Mouse (Mus musculus) cerebellum, postnatal 14 days (tissue): ENCODE measurements at regions not wholly inside any gene's neighbourhood (a gene's known extent, or its start where the extent isn't known, plus 50 kb on each side); places are given as distances from the start of the nearest gene placed in this dataset.

Source experiments
- DNase-seq, 2 experiments: peaks; one replicate each; pipeline ENCODE4 v3.0.0; 2021; ENCODE audit warnings: mixed read lengths in 2 of 2

GRCm38 (mm10) chr10:117940441-117941265 is 94.8 kb upstream of the Rap1b start:
- DNase-seq = peak in 1 of 2 experiments; percentile 4

GRCm38 (mm10) chr10:117941266-117941651 is 95.4 kb upstream of the Rap1b start:
- no peak for DNase-seq

GRCm38 (mm10) chr10:117943702-117944307 is 98.0 kb upstream of the Rap1b start:
- no peak for DNase-seq

- DNase-seq = no peak
Observed at GRCm38 (mm10) chr10:117947191-117947590, 101.4 kb upstream of the Rap1b start.

DNA sequence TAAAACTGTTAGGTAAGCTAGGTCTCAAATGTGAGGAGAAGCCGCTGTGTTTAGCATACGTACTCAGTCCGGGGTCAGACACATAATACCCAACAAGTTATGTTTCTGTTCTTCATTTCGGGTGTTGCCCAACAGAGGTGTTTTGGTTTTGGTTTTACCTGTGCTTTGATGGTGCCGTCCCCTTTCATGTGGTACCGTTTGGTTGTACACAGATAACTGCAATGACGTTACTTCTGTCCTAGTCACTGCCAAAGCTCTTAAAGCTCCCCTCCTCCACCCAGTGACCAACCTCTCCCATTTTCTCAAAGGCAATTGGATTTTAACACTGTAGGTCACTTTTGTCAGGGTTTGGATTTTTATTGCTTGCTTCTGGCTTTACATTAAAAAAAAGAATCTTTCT is 102.1 kb upstream of the Rap1b start:
- no peak for DNase-seq

GRCm38 (mm10) chr10:117952116-117953025 is 106.5 kb upstream of the Rap1b start:
- DNase-seq = no peak

DNA sequence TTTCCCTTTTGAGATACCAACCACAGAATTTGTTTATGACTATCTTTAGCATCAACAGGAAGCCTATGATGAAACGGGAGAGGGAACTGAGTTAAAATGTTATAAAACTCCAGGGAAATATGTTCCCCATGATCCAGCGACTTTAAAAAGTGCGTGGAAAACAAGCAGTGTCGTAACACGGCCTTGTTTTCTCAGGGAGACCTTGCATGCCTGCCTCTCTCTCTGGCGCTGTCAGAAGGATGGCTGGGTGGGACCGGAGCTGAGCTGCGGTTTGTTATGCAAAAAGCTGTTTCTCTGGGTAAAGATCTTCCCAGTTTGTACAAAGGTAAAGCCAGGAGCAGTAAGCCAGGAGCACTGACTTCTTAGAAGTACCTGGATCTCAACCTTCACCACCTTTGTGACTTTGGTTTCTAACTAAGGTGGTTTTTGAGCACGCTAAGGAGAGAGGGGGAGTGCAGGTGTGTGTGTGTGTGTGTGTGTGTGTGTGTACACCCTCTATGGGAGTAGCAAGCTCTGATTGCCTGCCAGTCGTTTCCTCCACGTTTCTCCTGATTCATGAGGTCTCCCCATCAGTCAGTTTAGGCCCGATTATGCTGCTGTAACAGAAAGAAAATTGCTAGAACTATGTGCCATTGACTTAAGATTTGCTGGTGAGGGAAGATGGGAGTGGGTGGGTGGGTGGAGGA is 107.3 kb upstream of the Rap1b start:
- DNase-seq = no peak

DNA sequence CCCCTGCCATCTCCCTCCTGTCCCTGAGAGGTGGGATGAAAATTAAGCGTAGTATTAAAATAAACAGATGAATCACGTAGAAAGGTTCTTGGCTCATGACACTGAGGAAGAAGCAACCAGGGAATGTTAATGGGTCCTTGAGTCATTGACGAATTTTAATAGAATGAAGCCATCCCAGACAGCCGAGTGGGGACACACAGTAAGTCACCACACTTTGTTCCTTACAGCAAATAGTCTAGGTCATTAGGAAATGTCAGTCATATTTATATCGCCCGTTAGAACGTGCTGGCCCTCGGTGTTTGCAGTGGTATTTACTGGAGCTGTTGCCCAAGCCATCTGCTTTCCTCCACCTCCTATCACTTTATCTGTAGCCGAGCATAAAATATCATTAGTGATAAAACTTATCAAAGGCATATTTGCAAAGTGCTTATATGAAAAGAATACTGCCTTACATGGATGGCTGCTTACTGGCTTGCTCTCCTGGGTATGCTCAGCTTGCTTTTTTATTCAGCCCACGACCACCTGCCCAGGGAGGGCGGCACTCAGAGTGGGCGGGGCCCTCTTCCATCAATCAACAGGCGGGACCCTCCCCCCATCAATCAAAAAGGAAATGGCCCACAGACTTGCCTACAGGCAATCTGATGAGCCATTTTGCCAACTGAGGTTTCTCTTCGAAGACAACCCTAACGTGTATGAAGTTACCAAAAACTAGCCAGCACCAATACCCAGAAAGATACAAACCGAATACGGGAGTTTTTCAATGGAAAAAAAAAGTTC is 110.5 kb upstream of the Rap1b start:
- no peak for DNase-seq

GRCm38 (mm10) chr10:117974706-117975105 is 128.9 kb upstream of the Rap1b start:
- DNase-seq = no peak

- DNase-seq = no peak
Observed at GRCm38 (mm10) chr10:117975467-117975866, 129.6 kb upstream of the Rap1b start.

- no peak for DNase-seq
Observed at GRCm38 (mm10) chr10:117979091-117979490, 133.3 kb upstream of the Rap1b start.

DNA sequence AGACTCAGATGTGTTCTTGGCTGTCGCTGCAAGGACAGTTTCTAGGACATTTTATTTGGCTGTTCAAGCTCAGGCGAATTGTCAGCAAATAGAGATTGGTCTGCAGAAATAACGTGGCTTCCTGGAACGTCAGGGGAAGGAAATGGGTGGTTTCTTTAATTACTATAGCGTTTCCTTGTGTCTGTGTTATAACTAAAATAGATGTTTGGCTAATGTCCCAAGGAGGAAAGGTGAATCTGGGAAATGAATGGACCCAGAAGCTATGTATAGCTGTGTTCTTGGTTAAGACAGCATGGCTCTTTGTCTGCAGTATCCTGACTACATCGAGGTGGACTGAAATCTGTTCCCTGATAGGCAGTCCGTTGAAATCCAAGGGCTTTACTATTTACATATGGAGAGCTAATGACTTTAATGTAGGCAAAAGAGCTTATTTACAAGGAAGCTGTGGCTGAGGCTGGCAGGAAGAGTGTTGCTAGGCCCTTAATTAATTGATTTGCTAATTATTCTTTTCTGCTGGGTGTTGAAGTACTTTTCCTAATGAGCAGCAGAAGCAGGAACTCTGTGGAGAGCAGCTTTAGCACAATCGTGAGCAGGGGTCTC is 136.9 kb upstream of the Rap1b start:
- no peak for DNase-seq

DNA sequence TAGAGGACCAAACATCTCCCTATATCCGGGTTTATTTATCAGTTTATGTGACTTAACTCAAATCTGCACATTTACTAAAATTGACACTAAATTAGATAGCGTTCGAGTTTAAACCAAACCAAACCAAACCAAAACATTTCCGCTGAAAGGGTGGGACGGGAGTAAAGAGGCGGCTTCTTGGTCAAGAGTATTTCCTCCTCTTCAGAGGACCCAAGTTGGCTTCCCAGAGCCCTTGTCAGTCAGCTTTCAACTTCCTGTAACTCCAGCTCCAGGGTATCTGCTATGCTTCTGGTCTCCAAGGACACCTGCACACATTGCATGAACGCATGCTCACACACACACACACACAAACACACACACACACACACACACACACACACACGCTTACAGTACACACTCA is 137.4 kb upstream of the Rap1b start:
- DNase-seq = no peak

GRCm38 (mm10) chr10:117984784-117985602 is 139.2 kb upstream of the Rap1b start:
- no peak for DNase-seq

DNA sequence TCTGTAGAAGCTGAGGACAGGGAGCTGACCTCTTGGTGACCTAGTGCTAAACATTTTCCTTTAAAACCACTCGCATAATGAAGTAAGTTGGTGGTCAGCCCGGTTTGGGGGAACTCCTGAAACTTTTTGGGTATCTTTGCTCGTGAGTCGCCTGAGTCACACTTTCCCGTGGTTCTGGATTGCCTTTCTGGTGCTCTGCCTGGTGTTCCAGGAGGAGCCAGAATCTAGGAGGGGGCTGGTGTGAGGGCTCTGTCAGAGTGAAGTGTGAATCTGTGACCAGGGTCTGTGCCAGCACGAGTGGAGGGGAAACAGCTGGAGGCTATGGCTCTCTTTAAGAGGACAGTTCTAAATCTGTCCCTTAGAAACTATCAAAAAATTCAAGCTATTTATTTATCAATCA is 141.8 kb upstream of the Rap1b start:
- no peak for DNase-seq

- no peak for DNase-seq
Observed at GRCm38 (mm10) chr10:117988076-117988475, 142.2 kb upstream of the Rap1b start.

GRCm38 (mm10) chr10:117991176-117991575 is 145.3 kb upstream of the Rap1b start:
- no peak for DNase-seq

DNA sequence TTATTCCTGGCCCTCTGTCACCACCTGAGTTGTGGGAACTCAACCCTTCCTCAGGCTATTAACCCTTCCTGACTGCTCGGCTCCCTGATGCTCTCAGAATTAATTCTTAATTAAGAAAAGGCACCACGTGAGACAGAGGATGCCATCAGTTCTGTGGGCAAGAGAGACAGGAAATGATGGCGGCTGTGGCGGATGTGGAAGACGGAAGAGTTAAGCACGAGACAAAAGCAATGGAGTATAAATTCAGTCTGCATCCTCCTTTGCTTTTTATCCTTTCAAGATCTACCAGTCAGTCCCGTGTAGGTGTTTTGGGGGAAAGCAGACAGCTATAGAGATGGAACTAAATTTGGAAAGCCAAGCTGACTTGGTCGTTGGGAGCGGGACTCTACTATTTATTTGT is 146.5 kb upstream of the Rap1b start:
- no peak for DNase-seq

DNA sequence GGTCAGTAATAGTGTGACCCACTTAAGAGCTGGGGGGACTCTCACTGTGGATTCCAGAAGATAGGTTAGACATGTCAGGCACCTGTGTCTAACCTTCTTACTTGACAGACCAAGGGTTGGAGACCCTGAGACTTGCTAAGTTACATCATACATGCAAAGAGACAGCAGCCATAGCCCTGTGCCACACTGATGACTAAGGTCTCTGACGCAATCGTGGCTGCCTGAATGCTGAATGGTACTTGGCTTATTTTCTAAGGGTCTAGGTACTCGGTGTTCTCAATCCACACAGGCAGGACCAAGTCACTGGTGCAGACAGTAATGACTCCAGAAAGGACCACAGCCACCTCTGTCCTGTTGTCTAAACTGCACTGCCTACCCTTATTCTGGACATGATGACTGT is 147.8 kb upstream of the Mdm1 start:
- no peak for DNase-seq

- peak; percentile 11 to 18 for DNase-seq
Observed at GRCm38 (mm10) chr10:117994768-117995167, 146.8 kb upstream of the Mdm1 start.

DNA sequence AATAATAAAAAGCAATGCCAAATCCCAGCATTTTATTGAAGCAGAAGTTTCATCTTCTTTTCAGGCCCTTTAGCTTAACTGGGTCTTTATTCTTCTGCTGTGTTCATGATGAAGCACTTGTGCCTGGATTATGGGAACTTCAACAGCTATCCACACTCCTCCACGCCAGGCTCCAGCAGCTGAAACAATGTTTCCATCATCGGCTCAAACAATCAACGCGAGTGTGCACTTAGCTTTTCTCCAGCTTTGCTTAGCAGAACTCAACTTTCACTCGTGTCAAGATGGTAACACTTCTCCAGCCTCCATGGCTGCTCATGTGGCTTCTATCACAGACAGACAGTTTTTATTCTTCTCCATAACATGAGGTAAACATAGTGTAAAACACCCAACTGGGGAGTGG is 143.8 kb upstream of the Mdm1 start:
- DNase-seq = no peak
